Mouse (Mus musculus): ENCODE data around the gene Mageh1.
"Not testable (repeated sequence)": the region's sequence is repeated elsewhere in the genome, so short reads cannot be mapped to it uniquely, and the experiment has no call there.

GRCm38 (mm10) chrX:152996105-152996504 is 41.3 kb downstream of the Mageh1 start:
- not testable (repeated sequence) for TF ChIP-seq CTCF (IDR thresholded peaks at IDR 0.05; ENCODE audit: control insufficient read depth, insufficient read depth, insufficient replicate concordance, low read depth, low read length); POLR2A (IDR thresholded peaks at IDR 0.05; ENCODE audit: control insufficient read depth, low read depth, low read length)

Data from testis, adult 2 months (tissue).